Mouse (Mus musculus) layer of hippocampus, postnatal 10 days (tissue): ENCODE measurements around the gene Dnajc25. TPM values are rescaled to one million over a fixed set of nuclear protein-coding genes. Genes with fewer than 3 reads are reported as not detected.

Source experiments
- DNase-seq, 2 experiments: peaks; one replicate each; pipeline ENCODE4 v3.0.0; 2021; ENCODE audit warnings: low spot score in 2 of 2
- total RNA-seq, 2 experiments: library from RNA; stranded (reverse); gene quantifications; 2 replicates each; pipeline ENCODE4 v1.2.3; 2021

The Dnajc25 gene
- total RNA-seq, 2 experiments from 2014 or later, result 7.0 to 7.7 TPM

- no peak for DNase-seq
Observed at GRCm38 (mm10) chr4:59003806-59004200, 8.9 kb downstream of the Dnajc25 start.

GRCm38 (mm10) chr4:59006211-59006610, 11.3 kb downstream of the Dnajc25 start:
- no peak for DNase-seq

GRCm38 (mm10) chr4:59007016-59007415, 12.2 kb downstream of the Dnajc25 start:
- DNase-seq, result no peak

GRCm38 (mm10) chr4:59007974-59008373, 13.1 kb downstream of the Dnajc25 start:
- DNase-seq, result no peak

GRCm38 (mm10) chr4:59009186-59009585, 14.3 kb downstream of the Dnajc25 start:
- DNase-seq, result no peak

- DNase-seq, result no peak
Observed at GRCm38 (mm10) chr4:59009696-59010095, 14.8 kb downstream of the Dnajc25 start.

- no peak for DNase-seq
Observed at GRCm38 (mm10) chr4:59011446-59011845, 16.6 kb downstream of the Dnajc25 start.

GRCm38 (mm10) chr4:59015181-59015580, 20.3 kb downstream of the Dnajc25 start:
- DNase-seq, result no peak

- no peak for DNase-seq
Observed at GRCm38 (mm10) chr4:59016922-59017321, 22.1 kb downstream of the Dnajc25 start.

- no peak for DNase-seq
Observed at GRCm38 (mm10) chr4:59034325-59034917, 39.6 kb downstream of the Dnajc25 start.

GRCm38 (mm10) chr4:59034918-59035785, 40.3 kb downstream of the Dnajc25 start, which contains the start of gene Gng10:
Gene Gng10, plus strand, starts transcription at chr4:59035088.
- peak; percentile 69 to 79 for DNase-seq

GRCm38 (mm10) chr4:59035786-59036350, 41.0 kb downstream of the Dnajc25 start:
- DNase-seq, result peak; percentile 19 to 27

- peak; percentile 76 to 83 for DNase-seq
Observed at GRCm38 (mm10) chr4:59036490-59037127, 41.7 kb downstream of the Dnajc25 start.

GRCm38 (mm10) chr4:59037525-59037924, 42.7 kb downstream of the Dnajc25 start:
- DNase-seq, result no peak

GRCm38 (mm10) chr4:59040397-59041287, 45.8 kb downstream of the Dnajc25 start:
- DNase-seq, result no peak

- DNase-seq, result no peak
Observed at GRCm38 (mm10) chr4:59043074-59043473, 48.2 kb downstream of the Dnajc25 start.

GRCm38 (mm10) chr4:59043891-59044290, 49.0 kb downstream of the Dnajc25 start:
- no peak for DNase-seq

- DNase-seq, result no peak
Observed at GRCm38 (mm10) chr4:59047222-59047621, 52.4 kb downstream of the Dnajc25 start.

- no peak for DNase-seq
Observed at GRCm38 (mm10) chr4:59051081-59051480, 56.2 kb downstream of the Dnajc25 start.

GRCm38 (mm10) chr4:59057929-59058328, 63.1 kb downstream of the Dnajc25 start:
- DNase-seq, result no peak

GRCm38 (mm10) chr4:59062526-59062925, 67.7 kb downstream of the Dnajc25 start:
- no peak for DNase-seq
